Comparison of ENCODE assay signal across 8 mouse cellular contexts in genomic region chr9:121371346-121371891, GRCm38 (mm10).
DNase-seq lines count a peak whose midpoint lies in the region; ATAC-seq lines count a peak whose summit lies in the region.

No protein-coding gene starts in this region.

- peak overlapping the region; percentile 37 for H3K9ac ChIP-seq in forebrain, embryonic 15.5 days (replicated peaks)

- 1% methylated on average over 18 of the region's 18 CpGs for WGBS in forebrain, embryonic 15.5 days

- H3K4me1 ChIP-seq in forebrain, embryonic 15.5 days, result peaks cover 71% of the 10 kb centered on the region

- no peak for DNase-seq in cerebellum, adult 8-10 months
- DNase-seq in cerebellum, adult 18-20 months, result peak; percentile 75 to 83
- DNase-seq in heart, postnatal 4 days, result peak; percentile 83
- peak; percentile 77 to 86 for DNase-seq in left cerebral cortex, postnatal 14 days (ENCODE audit: low spot score in 2 of 2)
- DNase-seq in right cerebral cortex, postnatal 25 days, result peak; percentile 64

- H3K9me3 ChIP-seq in forebrain, embryonic 15.5 days, result no peaks in the 10 kb centered on the region

- H3K27me3 ChIP-seq in forebrain, embryonic 15.5 days, result no peaks in the 10 kb centered on the region

- peak overlapping the region; percentile 95 for H3K27ac ChIP-seq in forebrain, embryonic 15.5 days (replicated peaks)

- ATAC-seq in cerebellum, adult (ENCODE audit: insufficient number of reproducible peaks, low FRiP score, low TSS enrichment), result peak; percentile 45
- ATAC-seq in forebrain, embryonic 15.5 days (replicated peaks), result peak; percentile 88
- ATAC-seq in megakaryocyte, adult 5-6 weeks (ENCODE audit: poor library complexity, severe bottlenecking), result peak; percentile 54

- intact Hi-C loops in left cerebral cortex, postnatal 14 days (cut with DNase I), result no loop called here

- peak overlapping the region; percentile 39 for H3K4me2 ChIP-seq in forebrain, embryonic 15.5 days (replicated peaks)

- H3K4me3 ChIP-seq in forebrain, embryonic 15.5 days, result peak overlapping the region; percentile 29

- no peaks in the 10 kb centered on the region for H3K36me3 ChIP-seq in forebrain, embryonic 15.5 days
